Mouse (Mus musculus): Measurements from ENCODE around the gene Btrc.

- no peak for TF ChIP-seq CHD1 (IDR thresholded peaks at IDR 0.05; ENCODE audit: low read depth, low read length)
- TF ChIP-seq ETS1 (conservative IDR thresholded peaks at IDR 0.05; ENCODE audit: low read depth, low read length): no peak
- no peak for TF ChIP-seq EP300 (IDR thresholded peaks at IDR 0.05; ENCODE audit: low read length)
- TF ChIP-seq MAZ (IDR thresholded peaks at IDR 0.05; ENCODE audit: low read depth, low read length): no peak
- TF ChIP-seq GABPA (IDR thresholded peaks at IDR 0.05; ENCODE audit: insufficient replicate concordance, low read depth, low read length): no peak
- no peak for TF ChIP-seq HCFC1 (IDR thresholded peaks at IDR 0.05; ENCODE audit: low read depth, low read length)
- no peak for TF ChIP-seq POLR2A (IDR thresholded peaks at IDR 0.05; ENCODE audit: low read depth, low read length)
- TF ChIP-seq KAT2A (IDR thresholded peaks at IDR 0.05; ENCODE audit: insufficient replicate concordance, low read length): no peak
- TF ChIP-seq CTCF (conservative IDR thresholded peaks at IDR 0.05 in 1 of 2, IDR thresholded peaks at IDR 0.05 in 1 of 2; ENCODE audit: low read depth in 2 of 2, low read length in 2 of 2): no peak
- no peak for TF ChIP-seq E2F4 (IDR thresholded peaks at IDR 0.05; ENCODE audit: insufficient replicate concordance, low read depth, low read length)
- TF ChIP-seq USF1 (IDR thresholded peaks at IDR 0.05; ENCODE audit: low read depth, low read length): no peak
- no peak for TF ChIP-seq BHLHE40 (IDR thresholded peaks at IDR 0.05; ENCODE audit: low read depth, low read length)
- no peak for TF ChIP-seq MXI1 (IDR thresholded peaks at IDR 0.05; ENCODE audit: low read depth, low read length)
These were observed 81.9 kb downstream of the Btrc start for GRCm38 (mm10) chr19:45445253-45445933.

Measured in CH12.LX (cell line).